Mouse (Mus musculus) lung, embryonic 14.5 days (tissue): ENCODE data around the gene Gnat1. TPM values are rescaled to one million over a fixed set of nuclear protein-coding genes. Genes with fewer than 3 reads are reported as not detected.
A peak's percentile ranks its signal among the peaks of the same experiment; 100 is the strongest.

ENCODE experiments used
- ATAC-seq: fragments of 200-750 bp; cut with Nextera tagmentation; 2 replicates; pipeline ENCODE4 v1.8.0; 2017; ENCODE audit warnings: mild to moderate bottlenecking, moderate TSS enrichment, moderate library complexity; ENCODE audit not compliant: insufficient read depth
- DNase-seq: peaks from one replicate; pipeline ENCODE4 v3.0.0-alpha.2; 2015
- H3K27ac ChIP-seq: fragments of 300-500 bp; sonication (generic); 2 replicates; pipeline ENCODE4 v1.5.1; 2014; ENCODE audit warnings: low read depth, mild to moderate bottlenecking, moderate library complexity
- H3K27me3 ChIP-seq: fragments of 300-500 bp; sonication (generic); 2 replicates; pipeline ENCODE4 v1.6.1; 2014; ENCODE audit warnings: low read length, control low read depth; ENCODE audit not compliant: insufficient read depth
- H3K36me3 ChIP-seq: fragments of 300-500 bp; sonication (generic); 2 replicates; pipeline ENCODE4 v1.6.1; 2014; ENCODE audit warnings: control low read depth; ENCODE audit not compliant: insufficient read depth
- H3K4me1 ChIP-seq: fragments of 300-500 bp; sonication (generic); 2 replicates; pipeline ENCODE4 v1.6.1; 2014; ENCODE audit warnings: antibody characterized with exemption, control low read depth; ENCODE audit not compliant: insufficient read depth
- H3K4me2 ChIP-seq: fragments of 300-500 bp; sonication (generic); 2 replicates; pipeline ENCODE4 v1.6.1; 2014; ENCODE audit warnings: mild to moderate bottlenecking
- H3K4me3 ChIP-seq: fragments of 300-500 bp; sonication (generic); 2 replicates; pipeline ENCODE4 v1.5.1; 2014; ENCODE audit warnings: low read depth, low read length
- H3K9ac ChIP-seq: fragments of 300-500 bp; sonication (generic); 2 replicates; pipeline ENCODE4 v1.6.1; 2014
- H3K9me3 ChIP-seq: fragments of 300-500 bp; sonication (generic); 2 replicates; pipeline ENCODE4 v1.6.1; 2016; ENCODE audit warnings: low read depth, low read length, control low read depth
- CTCF ChIP-seq: IDR thresholded peaks from 2 replicates; pipeline ENCODE4 v1.5.1; 2016; ENCODE audit warnings: antibody characterized with exemption, low read depth
- WGBS: fragments of 180-500 bp; shearing (Covaris S2); extraction: QIAGEN DNeasy Blood & Tissue Kit; methylation state at CpG from one replicate; pipeline ENCODE4 v1.1.7; 2014; 5-methylcytosine and 5-hydroxymethylcytosine counted together
- polyA plus RNA-seq: library from polyadenylated mRNA; unstranded; fragments of >200 nt; fragmentation: Nextera tagmentation; extraction: Ambion mirVana; gene quantifications from 2 replicates; pipeline ENCODE4 v1.2.1, GENCODE M21; 2014

Gnat1 gene
- polyA plus RNA-seq, 1 experiment from 2014 or later, result 0.89 TPM

- H3K27ac ChIP-seq, result peak overlapping the region; percentile 62; the same call in 1 of the 2 replicates
- H3K4me1 ChIP-seq, result peaks cover 34% of the 10 kb centered on the region
- DNase-seq (peak; percentile 79), ATAC-seq (peak; percentile 53; the same call in 1 of the 2 replicates)
- no peaks in the 10 kb centered on the region for H3K27me3 ChIP-seq
- peak overlapping the region; percentile 15; the same call in 1 of the 2 replicates for H3K9ac ChIP-seq
- H3K36me3 ChIP-seq, result no peaks in the 10 kb centered on the region
- TF ChIP-seq CTCF, result no peak
- H3K9me3 ChIP-seq, result no peaks in the 10 kb centered on the region
- no peak overlapping the region for H3K4me3 ChIP-seq
- no peak overlapping the region for H3K4me2 ChIP-seq
- 32% methylated on average over 6 of the region's 6 CpGs for WGBS
Measured at GRCm38 (mm10) chr9:107716951-107717350, 37.4 kb upstream of the Gnat1 start.

- Histone ChIP-seq H3K27me3 (no peaks in the 10 kb centered on the region), H3K9ac (no peak overlapping the region), H3K36me3 (no peaks in the 10 kb centered on the region), H3K4me3 (no peak overlapping the region), H3K9me3 (no peaks in the 10 kb centered on the region), H3K27ac (no peak overlapping the region), H3K4me2 (no peak overlapping the region), H3K4me1 (peaks cover 31% of the 10 kb centered on the region)
- TF ChIP-seq CTCF, result no peak
- 90% methylated on average over 2 of the region's 2 CpGs for WGBS
- no peak for DNase-seq
- ATAC-seq, result no peak
Measured at GRCm38 (mm10) chr9:107715632-107716031, 36.1 kb upstream of the Gnat1 start.

DNA sequence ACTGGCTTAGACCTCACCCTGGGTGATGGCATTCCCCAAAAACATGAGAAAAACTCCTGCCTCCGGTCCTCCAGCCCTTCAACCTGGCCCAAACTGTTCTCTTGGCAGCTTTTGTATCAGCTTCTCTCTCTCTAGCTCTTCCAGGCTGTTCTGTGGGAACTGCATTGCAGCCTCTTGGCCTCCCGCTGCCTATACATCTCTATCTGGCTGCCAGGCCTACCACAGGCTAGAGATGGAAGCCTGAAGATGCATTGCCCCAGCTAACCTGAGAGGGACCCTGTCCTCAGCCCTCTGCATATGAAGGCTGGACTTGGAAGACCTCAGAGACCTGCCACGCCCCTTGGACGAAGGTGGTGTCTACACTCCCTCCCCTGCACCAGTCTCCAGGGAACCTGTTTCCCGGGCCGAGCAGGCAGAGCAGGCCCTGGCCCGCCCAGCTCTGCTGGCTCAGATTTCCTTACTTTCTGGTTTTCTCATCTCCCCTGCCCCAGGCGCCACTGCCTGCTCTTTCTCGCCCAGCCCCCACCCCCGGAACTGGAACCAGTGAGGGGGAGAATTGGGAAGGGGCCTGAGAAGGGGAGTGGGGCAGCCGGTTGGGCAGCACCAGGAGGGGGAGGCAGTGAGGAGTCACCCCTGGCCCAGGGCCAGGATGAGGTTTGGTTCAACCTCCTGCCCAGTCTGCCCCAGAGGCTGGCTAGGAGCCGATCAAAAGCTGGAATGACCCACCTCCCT, 34.9 kb upstream of the Gnat1 start:
- WGBS, result 10% methylated on average over 12 of the region's 12 CpGs

GRCm38 (mm10) chr9:107709697-107710483, 30.4 kb upstream of the Gnat1 start, which contains the start of gene Sema3f:
Sema3f (minus strand) TSS chr9:107710475.
- Histone ChIP-seq H3K4me1 (peaks cover 24% of the 10 kb centered on the region), H3K4me3 (peak within 1 kb of the TSS; percentile 72), H3K4me2 (peak within 1 kb of the TSS; percentile 91), H3K27ac (peak within 1 kb of the TSS; percentile 89), H3K9ac (peak within 1 kb of the TSS; percentile 75), H3K27me3 (no peaks in the 10 kb centered on the region), H3K36me3 (peaks cover 6% of the 10 kb centered on the region; the same call in 1 of the 2 replicates), H3K9me3 (no peaks in the 10 kb centered on the region)
- DNase-seq, result peak; percentile 91
- peak; percentile 79 for ATAC-seq
- WGBS, result 1% methylated on average over 74 of the region's 86 CpGs
- peak; percentile 81 for TF ChIP-seq CTCF

More for the DNA sequence above, 34.9 kb upstream of the Gnat1 start:
- H3K9ac ChIP-seq, result no peak overlapping the region
- H3K4me2 ChIP-seq, result peak overlapping the region; percentile 37
- DNase-seq (peak; percentile 71), ATAC-seq (peak; percentile 41)
- peaks cover 31% of the 10 kb centered on the region for H3K4me1 ChIP-seq
- H3K4me3 ChIP-seq, result no peak overlapping the region
- peak overlapping the region; percentile 80 for H3K27ac ChIP-seq
- no peaks in the 10 kb centered on the region for H3K27me3 ChIP-seq
- H3K36me3 ChIP-seq, result no peaks in the 10 kb centered on the region
- H3K9me3 ChIP-seq, result no peaks in the 10 kb centered on the region
- no peak for TF ChIP-seq CTCF

DNA sequence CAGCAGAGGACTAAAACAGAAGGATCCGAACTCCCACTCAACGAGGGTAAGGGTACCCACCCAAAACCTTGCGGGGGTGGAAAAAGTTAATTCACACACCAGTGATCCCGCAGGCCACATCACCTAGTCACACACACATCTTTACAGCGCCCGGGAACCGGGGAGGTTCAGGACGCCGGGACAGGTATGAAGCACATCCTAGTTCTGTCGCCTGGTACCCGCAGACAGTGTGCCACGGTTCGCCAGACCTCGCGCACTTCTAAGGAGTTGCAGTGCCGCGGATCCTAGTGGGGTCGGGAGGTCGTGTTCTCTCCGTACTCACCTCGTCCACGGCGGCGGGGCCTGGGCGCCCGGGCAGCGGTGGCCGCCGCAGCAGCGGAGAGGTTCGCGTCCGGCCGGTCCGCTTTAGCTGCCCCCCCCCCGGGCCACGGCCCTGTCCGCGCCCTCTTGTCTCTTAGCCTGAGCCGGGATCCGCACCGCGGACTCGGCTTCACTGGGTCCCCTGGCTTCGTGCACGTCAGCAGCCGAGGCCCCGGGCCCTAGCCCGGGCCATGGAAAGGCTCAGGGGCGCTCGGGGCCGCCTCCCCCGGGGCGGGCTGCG, 29.7 kb upstream of the Gnat1 start:
- peaks cover 20% of the 10 kb centered on the region for H3K4me1 ChIP-seq
- peak overlapping the region; percentile 89 for H3K27ac ChIP-seq
- H3K4me3 ChIP-seq, result peak overlapping the region; percentile 72
- H3K9me3 ChIP-seq, result no peaks in the 10 kb centered on the region
- WGBS, result under 1% methylated on average over 54 of the region's 55 CpGs
- peak overlapping the region; percentile 91 for H3K4me2 ChIP-seq
- peak overlapping the region; percentile 75 for H3K9ac ChIP-seq
- no peak for TF ChIP-seq CTCF
- no peaks in the 10 kb centered on the region for H3K27me3 ChIP-seq
- DNase-seq (peak; percentile 58), ATAC-seq (peak; percentile 3; the same call in 1 of the 2 replicates)
- peaks cover 12% of the 10 kb centered on the region; the same call in 1 of the 2 replicates for H3K36me3 ChIP-seq

- H3K9me3 ChIP-seq, result no peaks in the 10 kb centered on the region
- H3K4me3 ChIP-seq, result peak overlapping the region; percentile 72
- H3K36me3 ChIP-seq, result peaks cover 17% of the 10 kb centered on the region; the same call in 1 of the 2 replicates
- 1% methylated on average over 21 of the region's 21 CpGs for WGBS
- peak overlapping the region; percentile 81 for H3K27ac ChIP-seq
- ATAC-seq (no peak), DNase-seq (no peak)
- peak; percentile 12; the same call in 1 of the 2 replicates for TF ChIP-seq CTCF
- peak overlapping the region; percentile 75 for H3K9ac ChIP-seq
- no peaks in the 10 kb centered on the region for H3K27me3 ChIP-seq
- peaks cover 22% of the 10 kb centered on the region for H3K4me1 ChIP-seq
- H3K4me2 ChIP-seq, result peak overlapping the region; percentile 91
Measured at GRCm38 (mm10) chr9:107708439-107709095, 29.1 kb upstream of the Gnat1 start.
